Mouse (Mus musculus): ENCODE measurements around the gene Crybg2. TPM values are rescaled to one million over a fixed set of nuclear protein-coding genes. Genes with fewer than 3 reads are reported as not detected.

Gene Crybg2
- polyA plus RNA-seq, 1 experiment from 2014 or later = 6.6 TPM

DNA sequence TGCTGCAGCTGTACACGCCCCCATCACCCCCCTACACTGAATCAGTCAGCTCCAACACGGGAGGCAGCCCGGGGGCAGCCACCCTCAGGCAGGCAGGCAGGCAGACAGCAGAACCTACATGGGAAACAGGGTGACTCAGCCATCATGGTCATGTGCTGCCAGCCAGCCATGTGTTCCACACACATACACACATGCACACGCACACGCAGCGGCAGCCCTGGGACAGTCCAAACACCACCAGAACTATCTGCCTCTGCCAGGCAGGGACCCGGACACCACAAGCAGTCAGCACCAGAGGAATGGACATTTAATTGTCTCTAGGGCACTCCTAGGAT is 66.5 kb downstream of the Crybg2 start:
- WGBS = 91% methylated on average over 7 of the region's 7 CpGs
- H3K4me3 ChIP-seq (ENCODE audit: low read depth, low read length) = no peak overlapping the region
- peak overlapping the region; percentile 90; the same call in 1 of the 2 replicates for H3K4me2 ChIP-seq (ENCODE audit: low read length)
- H3K27ac ChIP-seq (ENCODE audit: low read length) = no peak overlapping the region
- H3K27me3 ChIP-seq (ENCODE audit: control insufficient read depth, insufficient read depth, low read depth, low read length) = no peaks in the 10 kb centered on the region
- ATAC-seq = no peak
- peaks cover 20% of the 10 kb centered on the region for H3K4me1 ChIP-seq (ENCODE audit: control insufficient read depth, insufficient read depth, low read length)
- peaks cover 5% of the 10 kb centered on the region; the same call in 1 of the 2 replicates for H3K36me3 ChIP-seq (ENCODE audit: control insufficient read depth, insufficient read depth, low read length)
- no peaks in the 10 kb centered on the region for H3K9me3 ChIP-seq (replicated peaks; ENCODE audit: control insufficient read depth, low read length, poor library complexity, severe bottlenecking)
- no peak overlapping the region for H3K9ac ChIP-seq (ENCODE audit: low read depth, low read length)

DNA sequence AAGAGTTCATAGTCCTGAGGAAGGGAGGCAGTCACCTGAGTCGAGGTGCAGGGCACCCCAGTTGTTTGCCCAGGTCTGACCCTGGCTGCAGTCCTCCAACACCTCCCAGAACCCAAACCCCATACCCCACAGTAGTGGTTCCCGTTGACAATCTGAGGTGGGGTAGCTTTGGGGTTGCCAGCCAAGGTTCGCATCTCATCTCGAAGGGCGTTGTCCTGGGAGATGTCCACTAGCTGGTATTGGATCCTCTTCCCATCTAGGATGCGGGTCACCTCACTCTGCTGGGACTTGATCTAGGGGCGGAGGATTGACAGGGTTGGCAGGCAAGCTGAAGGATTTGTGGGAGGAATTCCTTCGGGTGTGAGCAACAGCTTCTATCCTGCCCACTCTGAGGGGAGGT is 67.2 kb downstream of the Crybg2 start:
- 57% methylated on average over 8 of the region's 8 CpGs for WGBS
- H3K36me3 ChIP-seq (ENCODE audit: control insufficient read depth, insufficient read depth, low read length) = peaks cover 5% of the 10 kb centered on the region; the same call in 1 of the 2 replicates
- peak overlapping the region; percentile 91 for H3K9ac ChIP-seq (ENCODE audit: low read depth, low read length)
- no peaks in the 10 kb centered on the region for H3K27me3 ChIP-seq (ENCODE audit: control insufficient read depth, insufficient read depth, low read depth, low read length)
- H3K9me3 ChIP-seq (replicated peaks; ENCODE audit: control insufficient read depth, low read length, poor library complexity, severe bottlenecking) = no peaks in the 10 kb centered on the region
- H3K4me1 ChIP-seq (ENCODE audit: control insufficient read depth, insufficient read depth, low read length) = peaks cover 20% of the 10 kb centered on the region
- peak overlapping the region; percentile 90 for H3K4me2 ChIP-seq (ENCODE audit: low read length)
- ATAC-seq = no peak
- peak overlapping the region; percentile 87 for H3K4me3 ChIP-seq (ENCODE audit: low read depth, low read length)
- H3K27ac ChIP-seq (ENCODE audit: low read length) = peak overlapping the region; percentile 82; the same call in 1 of the 2 replicates

DNA sequence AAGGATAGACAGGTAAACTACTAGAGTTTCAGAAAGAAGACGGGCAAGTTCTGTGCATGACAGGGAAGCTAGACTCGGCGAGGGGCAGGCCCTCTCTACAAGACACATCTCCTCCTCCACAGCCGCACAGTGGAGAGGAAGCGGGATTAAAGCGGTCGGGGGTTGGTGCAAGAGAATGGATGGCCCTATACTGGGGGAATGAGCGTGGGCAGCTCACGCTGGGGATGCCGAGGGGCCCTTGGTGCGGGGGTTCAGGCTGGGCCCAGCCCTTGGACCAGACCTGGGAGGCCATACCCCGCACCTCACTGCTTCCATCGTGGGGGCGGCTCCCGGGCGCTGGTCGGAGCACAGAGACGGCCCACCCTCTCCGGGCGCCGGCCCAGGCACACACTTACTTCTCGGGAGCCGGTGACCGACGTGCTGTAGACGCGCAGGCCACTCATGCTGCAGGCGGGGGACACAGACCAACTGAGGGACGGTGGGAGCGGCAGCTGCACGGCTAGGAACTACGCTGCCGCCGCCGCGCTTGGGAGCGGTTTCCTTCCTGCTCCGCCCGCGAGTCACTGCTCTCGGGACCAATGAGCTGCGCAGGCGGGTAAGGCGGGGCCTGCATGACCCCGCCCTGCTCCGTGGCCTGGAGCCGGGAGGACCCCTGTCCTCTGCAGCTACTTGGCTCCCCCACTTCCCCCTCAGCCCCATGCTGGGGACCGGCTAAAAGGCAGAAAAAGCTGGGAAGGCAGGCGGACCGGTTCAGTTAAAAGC is 67.8 kb downstream of the Crybg2 start, which contains the start of gene Sh3bgrl3:
TSS of gene Sh3bgrl3 (minus strand) at position 569 of the 762 bp plus-strand sequence.
- peak within 1 kb of the TSS; percentile 82 for H3K27ac ChIP-seq (ENCODE audit: low read length)
- ATAC-seq = peak; percentile 95
- H3K9me3 ChIP-seq (replicated peaks; ENCODE audit: control insufficient read depth, low read length, poor library complexity, severe bottlenecking) = no peaks in the 10 kb centered on the region
- no peaks in the 10 kb centered on the region for H3K27me3 ChIP-seq (ENCODE audit: control insufficient read depth, insufficient read depth, low read depth, low read length)
- H3K9ac ChIP-seq (ENCODE audit: low read depth, low read length) = peak within 1 kb of the TSS; percentile 91
- H3K4me1 ChIP-seq (ENCODE audit: control insufficient read depth, insufficient read depth, low read length) = peaks cover 20% of the 10 kb centered on the region
- peak within 1 kb of the TSS; percentile 87 for H3K4me3 ChIP-seq (ENCODE audit: low read depth, low read length)
- peak within 1 kb of the TSS; percentile 90 for H3K4me2 ChIP-seq (ENCODE audit: low read length)
- H3K36me3 ChIP-seq (ENCODE audit: control insufficient read depth, insufficient read depth, low read length) = peaks cover 5% of the 10 kb centered on the region; the same call in 1 of the 2 replicates
- WGBS = under 1% methylated on average over 49 of the region's 50 CpGs

DNA sequence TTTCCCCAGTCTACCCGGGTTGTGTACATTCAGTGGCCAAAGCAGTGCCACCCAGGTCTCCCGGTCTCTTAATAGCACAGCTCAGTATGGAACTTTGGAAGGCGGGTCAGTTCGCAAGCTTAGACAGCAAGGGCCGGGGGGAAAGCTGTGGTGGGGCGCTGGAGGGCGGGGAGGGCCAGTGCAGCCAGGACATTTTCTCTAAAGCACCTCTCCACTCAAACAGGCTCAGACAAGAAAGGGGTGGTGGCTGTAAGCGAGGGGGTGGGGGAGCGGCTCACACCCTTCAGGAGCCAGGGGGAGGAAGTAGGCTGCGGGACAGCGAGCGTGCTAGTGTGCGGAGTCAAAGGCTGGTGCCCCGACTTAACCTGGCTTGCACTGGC is 68.4 kb downstream of the Crybg2 start:
- Histone ChIP-seq H3K9me3 (replicated peaks; ENCODE audit: control insufficient read depth, low read length, poor library complexity, severe bottlenecking) (no peaks in the 10 kb centered on the region), H3K9ac (ENCODE audit: low read depth, low read length) (peak overlapping the region; percentile 91), H3K4me3 (ENCODE audit: low read depth, low read length) (peak overlapping the region; percentile 87), H3K27me3 (ENCODE audit: control insufficient read depth, insufficient read depth, low read depth, low read length) (no peaks in the 10 kb centered on the region), H3K4me1 (ENCODE audit: control insufficient read depth, insufficient read depth, low read length) (peaks cover 18% of the 10 kb centered on the region), H3K36me3 (ENCODE audit: control insufficient read depth, insufficient read depth, low read length) (peaks cover 5% of the 10 kb centered on the region; the same call in 1 of the 2 replicates), H3K4me2 (ENCODE audit: low read length) (peak overlapping the region; percentile 90), H3K27ac (ENCODE audit: low read length) (peak overlapping the region; percentile 82)
- 2% methylated on average over 14 of the region's 14 CpGs for WGBS
- peak; percentile 57 for ATAC-seq

DNA sequence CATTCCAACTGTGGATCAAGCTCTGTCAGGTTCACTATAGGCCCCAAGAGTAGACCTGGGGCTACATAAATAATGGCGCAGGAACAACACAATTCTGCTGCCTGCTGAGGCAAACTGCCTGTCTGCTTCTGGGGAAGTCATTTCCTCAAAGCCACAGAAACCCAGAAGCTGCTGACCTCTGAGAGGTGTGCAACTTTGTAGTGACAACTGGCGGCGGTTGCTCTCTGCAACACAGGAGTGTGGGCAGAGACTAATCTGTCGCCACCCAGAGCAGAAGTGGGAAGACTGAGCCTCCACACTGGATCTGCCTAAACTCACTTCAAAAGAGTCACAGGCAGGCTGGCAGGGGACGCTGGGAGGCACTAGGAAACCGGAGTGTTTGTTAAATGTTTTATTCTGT is 68.9 kb downstream of the Crybg2 start:
- H3K27me3 ChIP-seq (ENCODE audit: control insufficient read depth, insufficient read depth, low read depth, low read length) = no peaks in the 10 kb centered on the region
- 56% methylated on average over 6 of the region's 6 CpGs for WGBS
- H3K4me3 ChIP-seq (ENCODE audit: low read depth, low read length) = no peak overlapping the region
- peaks cover 16% of the 10 kb centered on the region for H3K4me1 ChIP-seq (ENCODE audit: control insufficient read depth, insufficient read depth, low read length)
- no peaks in the 10 kb centered on the region for H3K9me3 ChIP-seq (replicated peaks; ENCODE audit: control insufficient read depth, low read length, poor library complexity, severe bottlenecking)
- H3K9ac ChIP-seq (ENCODE audit: low read depth, low read length) = no peak overlapping the region
- peak overlapping the region; percentile 82; the same call in 1 of the 2 replicates for H3K27ac ChIP-seq (ENCODE audit: low read length)
- H3K36me3 ChIP-seq (ENCODE audit: control insufficient read depth, insufficient read depth, low read length) = peaks cover 5% of the 10 kb centered on the region; the same call in 1 of the 2 replicates
- ATAC-seq = no peak
- H3K4me2 ChIP-seq (ENCODE audit: low read length) = peak overlapping the region; percentile 90

DNA sequence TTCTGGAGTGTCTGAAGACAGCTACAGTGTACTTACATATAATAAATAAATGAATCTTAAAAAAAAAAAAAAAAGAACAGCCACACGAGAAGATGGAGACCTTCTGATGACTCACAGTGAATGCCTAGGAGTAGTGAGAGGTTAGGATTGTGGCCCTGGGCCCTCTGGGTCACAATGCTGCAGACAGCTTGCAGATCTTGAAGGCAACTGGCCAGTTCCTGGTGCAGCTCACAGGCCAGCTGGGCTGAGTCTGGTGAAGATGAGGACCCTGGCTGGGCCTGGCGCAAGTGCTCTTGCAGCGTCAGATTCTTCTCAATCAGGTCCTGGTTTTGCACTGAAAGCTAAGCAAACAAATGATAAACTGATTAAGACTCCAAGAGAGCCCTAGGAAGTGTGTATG is 71.5 kb downstream of the Crybg2 start:
- Histone ChIP-seq H3K4me1 (ENCODE audit: control insufficient read depth, insufficient read depth, low read length) (peaks cover 14% of the 10 kb centered on the region), H3K9ac (ENCODE audit: low read depth, low read length) (no peak overlapping the region), H3K27ac (ENCODE audit: low read length) (no peak overlapping the region), H3K36me3 (ENCODE audit: control insufficient read depth, insufficient read depth, low read length) (peaks cover 5% of the 10 kb centered on the region; the same call in 1 of the 2 replicates), H3K4me2 (ENCODE audit: low read length) (no peak overlapping the region), H3K9me3 (replicated peaks; ENCODE audit: control insufficient read depth, low read length, poor library complexity, severe bottlenecking) (no peaks in the 10 kb centered on the region), H3K27me3 (ENCODE audit: control insufficient read depth, insufficient read depth, low read depth, low read length) (no peaks in the 10 kb centered on the region), H3K4me3 (ENCODE audit: low read depth, low read length) (no peak overlapping the region)
- no peak for ATAC-seq
- 92% methylated on average over 3 of the region's 3 CpGs for WGBS

DNA sequence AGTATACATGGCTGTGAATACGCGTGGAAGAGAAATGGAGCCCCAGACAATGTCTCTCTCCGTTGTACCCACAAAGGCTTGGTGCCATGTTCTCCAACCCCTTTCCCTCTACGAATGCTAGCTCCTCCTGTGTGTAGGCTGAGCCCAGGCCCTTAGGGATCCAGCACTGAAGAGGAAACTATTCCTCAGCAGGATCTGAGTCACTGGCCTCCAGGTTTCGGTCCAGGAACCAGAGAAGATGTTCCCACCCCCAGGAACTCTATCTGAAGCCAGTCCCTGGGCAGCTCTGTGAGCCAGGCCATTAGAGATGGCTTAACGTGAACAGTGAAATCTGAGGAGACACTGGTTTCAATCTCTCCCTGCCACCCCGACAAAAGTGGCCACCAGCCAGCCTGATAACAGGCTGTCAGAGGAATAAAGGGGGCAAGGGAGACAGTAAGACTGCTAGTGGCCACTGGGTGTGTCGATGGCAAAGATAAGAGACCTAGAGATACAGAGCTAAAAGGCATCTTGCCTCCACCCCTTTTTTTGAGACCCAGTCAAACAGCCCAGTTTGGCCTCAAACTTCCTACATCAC is 72.0 kb downstream of the Crybg2 start:
- Histone ChIP-seq H3K4me2 (ENCODE audit: low read length) (no peak overlapping the region), H3K9ac (ENCODE audit: low read depth, low read length) (no peak overlapping the region), H3K27ac (ENCODE audit: low read length) (no peak overlapping the region), H3K4me1 (ENCODE audit: control insufficient read depth, insufficient read depth, low read length) (peaks cover 10% of the 10 kb centered on the region), H3K36me3 (ENCODE audit: control insufficient read depth, insufficient read depth, low read length) (peaks cover 5% of the 10 kb centered on the region; the same call in 1 of the 2 replicates), H3K9me3 (replicated peaks; ENCODE audit: control insufficient read depth, low read length, poor library complexity, severe bottlenecking) (no peaks in the 10 kb centered on the region), H3K4me3 (ENCODE audit: low read depth, low read length) (no peak overlapping the region), H3K27me3 (ENCODE audit: control insufficient read depth, insufficient read depth, low read depth, low read length) (no peaks in the 10 kb centered on the region)
- no peak for ATAC-seq
- 87% methylated on average over 8 of the region's 8 CpGs for WGBS

- no peak overlapping the region for H3K27ac ChIP-seq (ENCODE audit: low read length)
- no peak overlapping the region for H3K4me2 ChIP-seq (ENCODE audit: low read length)
- H3K27me3 ChIP-seq (ENCODE audit: control insufficient read depth, insufficient read depth, low read depth, low read length) = no peaks in the 10 kb centered on the region
- no peaks in the 10 kb centered on the region for H3K9me3 ChIP-seq (replicated peaks; ENCODE audit: control insufficient read depth, low read length, poor library complexity, severe bottlenecking)
- no peaks in the 10 kb centered on the region for H3K4me1 ChIP-seq (ENCODE audit: control insufficient read depth, insufficient read depth, low read length)
- peaks cover 5% of the 10 kb centered on the region; the same call in 1 of the 2 replicates for H3K36me3 ChIP-seq (ENCODE audit: control insufficient read depth, insufficient read depth, low read length)
- ATAC-seq = no peak
- WGBS = 72% methylated on average over 3 of the region's 3 CpGs
- no peak overlapping the region for H3K9ac ChIP-seq (ENCODE audit: low read depth, low read length)
- no peak overlapping the region for H3K4me3 ChIP-seq (ENCODE audit: low read depth, low read length)
Observed at GRCm38 (mm10) chr4:134136280-134136926, 75.8 kb downstream of the Crybg2 start.

DNA sequence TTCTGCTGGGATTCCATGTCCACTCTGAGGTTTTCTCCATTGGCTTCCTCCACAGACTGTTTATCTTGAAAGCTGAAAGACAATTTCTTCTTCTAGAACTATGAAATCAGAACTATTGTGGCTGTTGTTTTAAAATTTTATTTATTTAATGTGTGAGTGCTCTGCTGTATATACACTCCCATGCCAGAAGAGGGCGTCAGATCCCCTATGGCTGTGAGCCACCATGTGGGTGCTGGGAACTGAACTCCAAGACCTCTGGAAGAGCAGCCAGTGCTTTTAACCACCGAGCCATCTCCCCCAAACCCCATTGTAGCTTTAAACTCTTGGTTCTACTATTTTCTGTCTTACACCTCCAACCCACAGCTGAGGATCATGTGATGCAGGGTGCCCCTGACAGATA is 78.2 kb downstream of the Crybg2 start:
- ATAC-seq = no peak
- peaks cover 4% of the 10 kb centered on the region; the same call in 1 of the 2 replicates for H3K36me3 ChIP-seq (ENCODE audit: control insufficient read depth, insufficient read depth, low read length)
- WGBS = 80% methylated on average over 2 of the region's 2 CpGs
- H3K27me3 ChIP-seq (ENCODE audit: control insufficient read depth, insufficient read depth, low read depth, low read length) = no peaks in the 10 kb centered on the region
- H3K4me1 ChIP-seq (ENCODE audit: control insufficient read depth, insufficient read depth, low read length) = no peaks in the 10 kb centered on the region
- H3K9ac ChIP-seq (ENCODE audit: low read depth, low read length) = no peak overlapping the region
- no peak overlapping the region for H3K4me2 ChIP-seq (ENCODE audit: low read length)
- no peaks in the 10 kb centered on the region for H3K9me3 ChIP-seq (replicated peaks; ENCODE audit: control insufficient read depth, low read length, poor library complexity, severe bottlenecking)
- H3K27ac ChIP-seq (ENCODE audit: low read length) = no peak overlapping the region
- H3K4me3 ChIP-seq (ENCODE audit: low read depth, low read length) = no peak overlapping the region

Measured in midbrain, embryonic 16.5 days (tissue).